Mouse (Mus musculus) adrenal gland, postnatal 10 days (tissue): Measurements from ENCODE around the gene Gtf2h2. TPM values are rescaled to one million over a fixed set of nuclear protein-coding genes. Genes with fewer than 3 reads are reported as not detected.
"Not testable (repeated sequence)": the region's sequence is repeated elsewhere in the genome, so short reads cannot be mapped to it uniquely, and the experiment has no call there.

Experiments used
- DNase-seq: peaks from one replicate; pipeline ENCODE4 v3.0.0; 2021; ENCODE audit warnings: mixed read lengths
- long read RNA-seq, 2 experiments: library from polyadenylated mRNA; stranded (forward); transcript quantifications; one replicate each; pipeline ENCODE4 v2.0.0; 2021
- total RNA-seq, 2 experiments: library from RNA; stranded (reverse); gene quantifications; 2 replicates each; pipeline ENCODE4 v1.2.3; 2021

Gene Gtf2h2
- total RNA-seq, result 10 to 100 TPM; 32.7 to 35.0 TPM
- long read RNA-seq, experiment 1, transcript Gtf2h2-202 (16 exons, 1,656 nt), result major isoform, 12 of 17 reads
- long read RNA-seq, experiment 1, partial matches to known transcripts, result 4 of 17 reads
- long read RNA-seq, experiment 1, other reads (novel, unspliced or antisense), result 1 of 17 reads
- long read RNA-seq, experiment 2, transcript Gtf2h2-202 (16 exons, 1,656 nt), result major isoform, 12 of 19 reads
- long read RNA-seq, experiment 2, partial matches to known transcripts, result 2 of 19 reads
- long read RNA-seq, experiment 2, other reads (novel, unspliced or antisense), result 4 of 19 reads

DNA sequence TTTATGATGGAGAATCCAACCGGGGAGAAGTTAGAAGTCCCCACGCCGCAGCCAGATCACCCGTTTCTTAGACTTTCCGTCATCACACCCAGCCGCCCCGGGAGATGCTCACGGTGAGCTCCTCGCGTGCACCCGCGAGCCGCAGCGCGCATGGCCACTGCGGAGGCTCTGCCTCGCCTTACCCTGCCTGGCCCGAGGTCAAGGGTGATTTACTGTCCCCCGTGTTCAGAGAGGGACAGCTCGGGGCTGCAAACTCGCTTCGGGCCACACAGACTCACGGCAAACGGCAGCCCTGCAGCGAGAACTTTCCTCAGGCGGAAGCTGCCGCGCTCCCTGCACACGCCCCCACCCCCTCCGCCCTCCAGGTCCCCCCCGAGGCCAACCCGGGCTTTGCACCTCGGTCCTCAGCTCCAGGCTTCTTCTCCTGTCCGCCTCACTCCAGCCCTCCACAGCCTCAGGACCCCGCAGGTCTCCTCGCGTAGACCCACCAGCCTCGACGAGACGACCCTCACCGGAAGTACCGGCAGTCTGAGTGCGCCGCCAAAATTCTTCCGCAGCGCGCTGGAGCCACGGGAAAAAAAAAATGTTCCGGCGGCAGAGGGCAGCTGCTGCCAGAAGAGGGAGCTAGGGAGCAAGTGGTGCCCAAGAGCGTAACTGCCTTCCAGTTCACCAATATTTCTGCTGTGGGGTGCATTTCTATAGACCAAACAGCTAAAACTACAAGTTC is at the start of gene Gtf2h2:
Gtf2h2 (minus strand) TSS at position 519 of the 727 bp plus-strand sequence.
- DNase-seq, result peak; percentile 92

DNA sequence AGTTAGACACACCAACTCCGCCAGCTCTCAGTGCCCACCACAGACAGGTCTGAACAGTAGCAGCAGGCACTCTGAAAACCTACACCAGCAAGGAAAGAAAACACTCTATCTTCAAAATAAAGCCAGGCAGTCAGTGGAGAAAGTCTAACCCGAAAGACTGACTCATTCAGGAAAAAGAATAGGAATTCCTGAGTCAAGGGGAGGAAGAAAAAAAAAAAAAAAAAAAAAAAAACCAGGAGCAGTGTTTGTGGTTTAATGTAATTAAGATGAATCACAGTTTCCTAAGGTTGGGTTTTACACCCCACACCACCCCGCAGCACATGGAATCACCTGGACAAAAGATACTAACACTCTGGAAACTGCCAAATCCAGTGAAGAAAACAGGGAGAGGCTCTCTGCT is 43.8 kb upstream of the Gtf2h2 start:
- DNase-seq, result no peak

DNA sequence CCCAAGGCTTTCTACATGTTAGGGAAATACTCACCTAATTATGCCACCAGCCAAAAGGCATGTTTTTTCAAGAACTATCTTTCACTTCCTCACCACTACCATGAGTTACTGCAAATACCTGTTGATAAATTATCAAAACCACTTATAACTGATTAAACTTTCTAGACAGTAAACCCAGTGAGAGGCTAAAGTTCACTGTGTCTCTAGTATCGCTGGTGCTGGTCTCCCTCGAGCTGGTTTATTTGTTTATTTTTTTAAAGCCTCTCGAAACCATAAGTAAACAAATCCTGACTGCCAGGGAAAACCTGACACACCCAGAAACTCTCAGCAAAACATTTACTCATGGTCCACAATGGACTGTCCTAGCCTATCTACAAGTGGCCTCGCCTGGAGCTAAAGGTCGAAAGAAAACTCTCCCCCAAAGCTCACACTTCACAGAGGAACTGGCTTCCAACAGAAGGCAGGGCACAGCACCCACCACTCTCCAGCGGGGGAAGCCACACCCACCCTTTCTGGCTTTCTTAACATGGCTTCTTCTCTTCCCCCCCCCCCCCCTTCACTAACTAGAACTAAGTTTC is 40.5 kb upstream of the Gtf2h2 start:
- no peak for DNase-seq

DNA sequence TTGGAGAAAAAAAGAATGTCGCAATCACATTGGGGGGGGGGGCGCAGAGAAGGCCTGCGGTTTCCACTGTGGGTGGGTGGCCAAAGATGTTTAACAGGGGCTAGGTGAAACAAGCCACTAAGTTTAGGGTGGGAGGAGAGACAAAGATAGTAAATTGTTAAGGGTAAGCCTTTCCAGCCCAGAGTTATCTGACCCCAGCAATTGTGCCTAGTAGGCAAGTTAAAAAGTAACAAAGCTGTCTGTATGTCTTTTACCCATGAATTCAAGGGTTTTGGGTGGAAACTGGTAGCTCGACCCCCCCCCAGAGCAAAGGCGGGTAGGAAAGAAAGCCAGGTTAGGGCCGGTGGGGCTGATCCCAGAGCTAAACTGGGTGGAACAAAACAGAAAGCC is 34.3 kb upstream of the Gtf2h2 start:
- DNase-seq, result no peak

DNA sequence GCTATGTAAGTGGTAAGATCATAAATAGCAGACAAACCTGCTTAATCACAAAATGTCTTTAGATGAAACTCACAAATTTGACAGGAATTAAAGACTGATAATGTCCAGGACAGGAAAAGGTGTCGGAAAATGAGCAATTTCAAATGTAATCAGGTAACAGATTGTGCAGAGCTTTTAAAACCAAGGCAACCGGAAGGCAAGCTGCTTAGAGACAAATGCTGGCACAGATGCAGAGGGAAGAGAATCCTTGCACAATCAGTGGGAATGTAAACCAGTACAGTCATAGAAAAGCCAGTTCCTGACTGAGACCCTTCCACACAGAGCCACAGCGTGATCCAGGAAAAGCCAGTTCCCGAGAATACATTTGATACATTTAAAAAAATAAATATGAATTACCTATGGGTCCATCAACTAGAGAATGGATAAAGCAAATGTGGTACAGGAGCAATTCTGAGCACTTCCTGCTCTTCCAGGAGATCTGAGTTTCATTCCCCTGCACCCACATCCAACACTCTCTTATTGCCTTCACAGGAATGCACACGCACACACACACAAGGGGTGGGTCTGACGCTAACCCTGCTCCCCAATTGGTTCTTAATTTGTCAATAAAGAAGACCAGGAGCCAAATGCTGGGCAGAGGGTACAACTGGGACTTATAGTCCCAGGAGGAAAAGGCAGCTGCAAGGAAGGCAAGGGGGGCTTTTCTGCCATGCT is 33.7 kb upstream of the Gtf2h2 start:
- DNase-seq, result no peak

DNA sequence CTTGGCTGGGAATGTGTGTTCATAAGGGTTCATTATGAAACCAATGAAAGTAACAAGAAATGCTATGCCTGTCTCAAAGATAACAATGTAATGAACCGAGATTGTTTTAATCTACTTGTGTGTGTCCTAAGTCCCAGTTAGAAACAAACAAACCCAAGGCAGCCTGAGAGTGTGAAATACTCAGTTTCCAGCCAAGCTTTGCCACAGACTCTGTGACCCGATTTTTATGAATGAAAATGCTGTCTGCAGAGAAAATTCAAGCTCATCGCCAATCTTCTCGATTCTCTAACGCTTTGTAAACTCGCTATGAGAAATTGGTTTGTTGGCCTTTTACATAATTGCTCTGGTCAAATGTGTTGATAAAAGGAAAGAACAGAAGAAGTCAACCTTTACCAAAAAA is 32.5 kb upstream of the Gtf2h2 start:
- no peak for DNase-seq

DNA sequence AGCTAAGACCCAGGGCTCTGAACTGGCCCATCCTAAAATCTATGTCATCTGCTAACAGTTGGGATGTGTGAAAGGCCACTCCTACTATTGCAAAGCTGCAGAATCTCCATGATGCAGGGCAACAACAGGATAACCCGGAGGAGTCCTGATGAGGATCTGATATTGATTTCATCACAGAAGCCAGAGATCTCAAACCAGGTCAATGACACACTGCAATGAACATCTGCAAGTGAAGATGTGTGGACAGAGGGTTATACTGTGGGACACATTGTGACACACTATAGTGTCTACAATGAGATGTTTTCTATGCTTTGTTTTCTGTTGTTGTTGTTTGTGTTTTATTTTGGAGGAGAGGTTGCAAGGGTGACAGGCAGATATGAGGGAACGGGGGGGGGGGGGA is 31.3 kb upstream of the Gtf2h2 start:
- no peak for DNase-seq

DNA sequence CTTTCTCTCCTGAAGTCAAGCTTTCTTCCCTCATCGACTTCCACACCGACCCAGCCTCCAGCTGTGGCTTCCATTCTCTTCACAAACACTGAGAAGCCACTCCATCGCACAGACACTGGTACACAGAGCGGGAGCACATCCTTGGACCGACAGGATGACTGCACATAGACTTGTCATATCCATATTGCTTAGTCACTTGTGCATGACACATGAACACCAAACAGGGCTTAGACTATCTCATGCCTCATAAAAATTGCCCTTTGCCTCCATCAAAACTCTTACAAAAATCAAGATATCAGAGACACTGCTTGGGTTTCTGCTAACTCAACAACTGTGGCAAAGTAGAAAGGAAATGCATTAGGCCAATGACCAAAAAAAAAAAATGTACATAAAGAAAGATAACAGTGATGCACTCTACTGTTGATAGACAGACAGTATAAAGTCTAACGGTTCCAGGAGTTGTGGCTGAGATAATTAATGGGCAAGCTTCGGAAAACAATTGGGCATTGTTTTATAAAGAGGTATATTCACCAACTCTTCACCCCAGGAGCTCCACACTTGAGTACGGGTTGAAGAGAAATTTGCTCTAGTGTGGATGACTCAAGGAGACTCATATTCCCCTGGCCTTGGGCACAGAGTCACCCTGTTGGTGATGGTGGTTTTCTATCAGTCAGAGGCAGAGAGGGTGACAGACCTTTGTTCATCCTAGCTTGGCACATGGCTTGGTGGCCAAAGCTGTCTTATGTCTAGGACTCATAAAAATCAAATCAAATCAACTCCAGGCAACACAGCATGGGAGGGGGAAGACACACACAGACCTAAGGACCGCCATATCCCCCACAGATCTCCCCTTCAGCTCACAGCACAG is 29.6 kb upstream of the Gtf2h2 start:
- DNase-seq, result no peak

DNA sequence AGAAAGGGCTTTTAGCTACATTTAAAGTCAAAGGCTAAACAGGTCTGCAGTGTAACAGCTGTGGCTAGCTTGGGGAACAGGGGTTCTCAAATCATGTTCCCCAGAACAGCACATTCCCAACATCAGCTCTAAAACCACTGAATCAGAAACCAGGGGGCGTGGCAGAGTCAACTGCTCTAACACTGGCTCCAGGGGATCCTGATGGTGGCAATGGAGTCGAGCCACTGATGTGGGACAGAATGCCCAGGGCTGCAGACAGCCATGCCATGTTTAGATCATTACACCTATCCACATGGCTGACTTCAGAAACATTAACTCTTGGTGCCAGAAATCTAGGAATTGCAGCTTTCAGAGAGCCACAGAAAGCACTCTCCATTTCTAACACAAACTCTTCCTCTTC is 26.8 kb upstream of the Gtf2h2 start:
- no peak for DNase-seq

DNA sequence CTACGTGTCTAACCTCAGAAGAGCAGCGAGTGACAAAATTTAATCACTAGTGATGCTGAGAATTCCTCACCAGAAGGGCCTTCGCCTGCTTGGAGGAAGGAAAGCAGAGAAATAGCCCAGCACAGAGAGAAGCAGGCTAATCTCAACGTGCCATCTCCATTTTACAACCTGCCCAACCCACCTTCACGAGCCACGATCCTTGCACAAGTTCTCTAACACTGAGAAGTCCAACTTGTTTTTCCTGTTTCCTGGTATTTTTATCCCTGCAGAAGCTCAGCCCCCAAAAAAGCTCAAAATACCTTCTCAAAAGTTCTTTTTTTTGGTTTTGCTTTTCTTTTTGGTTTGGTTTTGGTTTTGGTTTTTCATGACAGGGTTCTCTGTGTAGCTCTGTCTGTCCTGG is 25.8 kb upstream of the Gtf2h2 start:
- DNase-seq, result no peak

DNA sequence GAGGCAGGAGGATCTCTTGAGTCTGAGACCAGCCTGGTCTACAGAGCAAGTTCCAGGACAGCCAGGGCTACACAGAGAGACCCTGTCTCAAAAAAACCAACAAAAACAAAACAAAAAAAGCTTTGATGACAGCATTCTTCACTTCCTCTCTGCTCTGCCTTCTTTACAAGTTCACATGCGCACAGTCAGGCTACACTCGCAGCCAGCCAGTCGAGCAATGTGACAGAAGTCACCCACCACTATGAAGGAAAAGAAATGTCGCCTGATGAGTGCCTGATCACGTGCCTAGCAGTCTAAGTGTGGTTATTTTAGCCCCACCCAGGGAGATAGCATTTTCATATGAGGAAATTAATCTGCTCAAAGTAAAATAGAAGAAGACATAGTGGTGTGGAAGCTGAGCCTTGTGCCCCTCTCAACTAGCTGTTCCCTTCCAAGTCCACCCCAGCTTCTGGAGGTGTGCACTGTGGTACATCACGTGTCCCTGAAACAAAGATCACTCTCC is 25.3 kb upstream of the Gtf2h2 start:
- DNase-seq, result no peak

DNA sequence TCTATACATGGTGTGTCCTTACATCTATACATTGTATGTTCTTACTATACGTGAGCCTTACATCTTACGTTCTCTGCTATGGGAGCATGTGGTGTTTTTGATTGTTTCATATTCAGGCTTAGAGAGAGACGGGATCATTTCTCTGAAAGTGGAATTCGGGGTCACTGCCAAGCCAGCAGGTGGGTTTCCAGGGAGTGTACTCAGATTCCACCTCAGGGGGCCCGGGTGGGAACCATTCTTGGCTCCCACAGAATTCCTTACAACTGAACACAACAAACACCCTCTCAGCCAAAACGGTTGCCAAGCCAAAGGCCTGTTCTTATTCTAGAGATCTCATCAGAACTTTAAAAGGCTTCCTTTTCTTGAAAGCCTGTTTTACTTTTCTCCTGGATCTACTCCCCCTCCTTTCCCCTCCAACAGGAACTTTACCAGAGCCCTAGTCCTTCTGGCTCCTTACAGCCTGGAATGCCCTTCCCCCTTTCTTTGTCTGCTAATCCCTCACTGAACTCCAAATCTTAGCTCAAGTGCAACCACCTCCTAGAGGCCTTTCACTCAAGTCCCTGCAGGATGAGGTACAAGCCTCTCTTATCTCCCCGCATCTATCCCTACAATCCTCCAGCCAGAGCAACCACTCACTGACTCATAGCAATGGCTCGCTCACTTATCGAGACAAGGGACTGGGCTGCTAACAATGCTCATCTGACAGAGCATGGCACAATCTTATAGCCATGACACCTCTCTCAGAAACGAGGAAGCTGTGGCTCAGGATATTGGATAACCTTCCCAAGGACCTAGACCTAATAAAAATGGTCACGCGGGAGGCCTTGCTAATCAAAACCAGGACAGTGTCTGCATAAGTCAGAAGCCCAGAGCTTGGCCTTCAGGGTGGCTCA is 24.1 kb upstream of the Gtf2h2 start:
- DNase-seq, result peak; percentile 23

DNA sequence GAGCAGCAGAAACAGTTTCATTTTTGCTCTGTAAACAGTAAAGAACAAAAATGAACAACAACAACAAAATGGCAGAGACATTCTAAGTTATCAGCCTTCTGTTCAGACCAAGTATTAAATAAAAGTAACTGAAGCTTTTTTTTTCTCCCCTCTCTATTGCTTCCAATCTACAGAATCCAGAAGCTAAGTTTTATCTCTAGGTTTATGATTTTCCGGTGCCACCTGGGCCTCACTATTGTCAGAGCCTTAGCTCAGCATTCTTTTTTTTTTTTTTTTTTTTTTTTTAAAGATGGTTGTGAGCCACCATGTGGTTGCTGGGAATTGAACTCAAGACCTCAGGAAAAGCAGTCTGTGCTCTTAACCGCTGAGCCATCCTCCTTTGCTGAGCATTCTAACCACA is 20.4 kb upstream of the Gtf2h2 start:
- no peak for DNase-seq

DNA sequence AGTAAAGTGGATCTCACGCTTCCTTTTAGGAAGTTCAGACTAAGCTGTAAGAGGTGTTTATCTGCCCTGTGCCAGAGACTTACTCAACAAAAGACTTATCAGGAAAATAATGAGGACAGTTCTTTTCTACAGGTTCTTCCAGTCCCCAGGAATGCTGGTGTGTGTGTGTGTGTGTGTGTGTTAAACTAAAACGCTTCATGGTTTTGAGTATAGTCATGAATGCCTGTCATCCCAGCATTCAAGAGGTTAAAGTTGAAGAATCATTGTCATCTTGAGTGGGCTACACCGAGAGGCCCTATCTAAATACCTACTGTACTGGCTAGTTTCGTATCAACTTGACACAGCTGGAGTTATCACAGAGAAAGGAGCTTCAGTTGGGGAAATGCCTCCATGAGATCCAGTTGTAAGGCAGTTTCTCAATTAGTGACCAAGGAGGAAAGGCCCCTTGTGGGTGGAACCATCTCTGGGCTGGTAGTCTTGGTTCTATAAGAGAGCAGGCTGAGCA is 19.5 kb upstream of the Gtf2h2 start:
- DNase-seq, result no peak

DNA sequence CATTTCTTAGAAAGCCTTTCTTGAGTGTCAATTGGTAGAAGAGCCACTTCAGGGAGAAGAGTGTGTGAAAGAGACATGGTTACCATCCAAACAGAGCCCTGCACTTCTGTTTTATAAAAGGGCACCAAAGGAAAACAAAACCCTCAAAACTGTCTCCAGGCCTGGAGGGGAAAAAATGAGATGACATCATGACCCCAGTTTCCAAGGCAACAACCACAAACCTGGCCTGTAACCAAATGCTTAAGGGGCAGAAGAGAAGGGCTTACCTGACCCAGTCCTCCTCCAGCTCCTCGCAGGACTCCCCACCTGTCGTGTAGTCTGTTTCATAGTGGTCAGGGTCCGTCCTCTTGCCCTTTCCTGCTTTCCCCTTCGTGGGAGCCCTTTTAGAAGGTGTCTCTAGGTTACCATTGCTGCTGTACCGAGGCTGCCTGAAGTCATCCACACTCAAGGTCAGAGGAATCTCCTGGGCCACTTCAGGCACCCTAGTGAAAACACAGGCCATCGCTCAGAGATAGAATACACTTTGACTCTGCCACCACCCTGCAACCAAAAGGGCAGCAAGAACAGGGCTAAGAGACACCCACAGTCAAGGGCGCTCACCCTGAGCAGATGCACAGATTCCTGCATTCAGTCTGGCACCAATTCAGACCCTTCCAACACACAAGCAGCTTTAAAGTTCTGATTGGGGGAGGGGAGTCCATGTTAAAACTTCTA is 18.9 kb upstream of the Gtf2h2 start:
- peak; percentile 21 for DNase-seq

DNA sequence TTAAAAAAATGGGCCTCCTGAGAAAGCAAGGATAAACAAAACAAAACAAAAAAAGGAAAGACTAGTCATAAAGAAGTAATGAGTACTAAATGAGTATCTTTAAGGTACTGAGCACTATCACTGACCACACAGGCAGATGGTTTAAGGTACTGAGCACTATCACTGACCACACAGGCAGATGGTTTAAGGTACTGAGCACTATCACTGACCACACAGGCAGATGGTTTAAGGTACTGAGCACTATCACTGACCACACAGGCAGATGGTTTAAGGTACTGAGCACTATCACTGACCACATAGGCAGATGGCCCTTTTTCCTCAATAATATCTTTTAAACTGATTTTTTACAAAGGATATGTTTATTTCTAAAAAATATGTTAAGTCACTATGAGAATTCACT is 7.2 kb upstream of the Gtf2h2 start:
- DNase-seq, result not testable (repeated sequence)

DNA sequence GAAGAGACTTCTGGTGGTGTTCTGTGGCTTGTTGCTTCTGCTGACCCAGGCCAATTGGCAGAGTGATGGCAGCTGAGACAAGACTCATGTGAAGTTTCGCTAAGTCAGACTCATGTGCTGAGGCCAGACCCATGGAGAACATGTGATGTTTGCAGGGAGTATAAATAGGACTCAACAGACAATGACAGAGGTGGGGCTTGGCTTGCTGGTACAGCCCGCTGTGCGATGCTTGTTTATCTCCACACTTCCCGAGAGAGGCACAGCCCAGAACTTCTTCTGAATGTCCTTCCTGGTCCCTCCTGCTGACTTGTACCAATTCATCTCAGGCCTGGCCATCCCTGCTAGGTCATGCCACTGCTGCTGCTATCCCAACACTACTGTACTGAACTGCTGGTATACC is 3.0 kb upstream of the Gtf2h2 start:
- no peak for DNase-seq

DNA sequence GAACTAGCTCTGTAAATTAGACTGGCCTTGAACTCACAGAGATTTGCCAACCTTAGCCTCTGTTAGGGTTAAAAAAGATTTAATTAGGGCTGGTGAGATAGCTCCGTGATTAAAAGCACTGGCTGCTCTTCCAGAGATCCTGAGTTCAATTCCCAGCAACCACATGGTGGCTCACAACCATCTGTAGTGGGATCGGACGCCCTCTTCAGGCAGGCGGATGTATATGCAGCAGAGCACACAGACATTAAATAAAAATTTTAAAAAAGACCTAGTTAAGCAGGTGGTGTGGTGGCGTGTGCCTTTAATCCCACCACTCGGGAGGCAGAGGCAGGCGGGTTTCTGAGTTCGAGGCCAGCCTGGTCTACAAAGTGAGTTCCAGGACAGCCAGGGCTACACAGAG is 2.0 kb upstream of the Gtf2h2 start:
- not testable (repeated sequence) for DNase-seq

DNA sequence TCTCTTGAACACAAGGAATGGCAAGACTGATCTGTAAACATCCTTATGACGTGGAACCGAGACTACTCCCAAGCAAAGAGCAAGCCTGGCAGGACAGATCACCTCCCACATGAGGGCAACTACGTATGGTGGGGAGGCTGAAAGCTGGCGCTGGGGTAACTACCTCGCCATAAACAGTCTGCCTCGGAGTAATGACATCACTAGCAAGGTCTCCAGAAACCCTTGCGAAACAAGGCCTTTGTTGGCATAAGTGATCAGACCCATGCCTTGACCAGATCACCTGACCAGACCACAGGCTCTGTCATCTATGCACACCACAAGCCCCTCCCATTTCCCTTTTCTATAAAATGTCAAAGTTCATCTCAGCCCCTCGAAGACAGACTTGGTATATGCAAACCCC is 934 bp upstream of the Gtf2h2 start:
- DNase-seq, result no peak

DNA sequence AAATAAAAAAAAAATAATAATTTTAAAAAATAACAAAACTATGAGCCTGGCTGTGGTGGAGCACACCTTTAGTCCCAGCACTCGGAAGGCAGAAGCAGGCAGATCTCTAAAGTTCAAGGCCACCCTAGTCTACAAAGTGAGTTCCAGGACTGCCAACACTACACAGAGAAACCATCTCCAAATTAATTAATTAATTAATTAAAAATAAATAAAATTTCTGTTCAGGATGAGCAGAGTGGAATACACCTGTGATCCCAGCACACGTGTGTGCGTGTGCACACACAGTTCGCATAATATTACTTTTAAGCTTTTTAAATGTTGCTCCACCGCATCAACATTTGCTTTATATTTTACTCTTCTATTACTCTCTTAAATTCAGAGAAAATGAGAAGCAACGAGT is 756 bp downstream of the Gtf2h2 start:
- no peak for DNase-seq
